Mouse (Mus musculus) lung, adult 2 months (tissue): Measurements from ENCODE around the gene Pml.

Source experiments
- CTCF ChIP-seq: fragments of 200-500 bp; IDR thresholded peaks from 2 replicates; pipeline ENCODE4 v1.5.1; 2011; ENCODE audit warnings: mild to moderate bottlenecking, low read length, control low read depth; ENCODE audit not compliant: insufficient read depth
- POLR2A ChIP-seq: fragments of 200-500 bp; IDR thresholded peaks from 2 replicates; pipeline ENCODE4 v1.6.1; 2011; ENCODE audit warnings: low read depth, mild to moderate bottlenecking, control low read depth, low read length, borderline replicate concordance; ENCODE audit errors: extremely low read depth

DNA sequence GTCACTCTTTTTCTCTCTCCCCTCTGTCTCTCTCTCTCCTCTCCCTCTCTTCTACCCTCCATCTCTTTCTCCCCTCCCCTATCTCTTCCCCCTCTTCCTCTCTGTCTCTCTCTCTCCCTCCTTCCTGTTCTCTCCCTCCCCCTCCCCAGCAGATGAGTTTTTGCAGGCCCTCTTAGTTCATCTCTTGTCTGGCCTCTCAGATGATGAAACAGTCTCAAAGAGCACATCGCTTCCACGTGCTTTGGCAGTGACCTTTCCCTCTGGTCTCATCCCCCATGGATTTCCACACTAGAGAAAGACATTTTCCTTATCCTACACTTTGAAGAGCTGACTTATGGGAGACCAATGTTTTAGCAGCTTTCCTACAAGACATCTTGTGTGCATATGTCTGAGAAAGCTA lies 76.7 kb downstream of the Pml start:
- TF ChIP-seq POLR2A (no peak), CTCF (no peak)
